Mouse (Mus musculus): ENCODE data around the gene Gm10974. TPM values are rescaled to one million over a fixed set of nuclear protein-coding genes. Genes with fewer than 3 reads are reported as not detected.

Gm10974 gene
- total and polyA plus RNA-seq, 3 experiments, result not detected

DNA sequence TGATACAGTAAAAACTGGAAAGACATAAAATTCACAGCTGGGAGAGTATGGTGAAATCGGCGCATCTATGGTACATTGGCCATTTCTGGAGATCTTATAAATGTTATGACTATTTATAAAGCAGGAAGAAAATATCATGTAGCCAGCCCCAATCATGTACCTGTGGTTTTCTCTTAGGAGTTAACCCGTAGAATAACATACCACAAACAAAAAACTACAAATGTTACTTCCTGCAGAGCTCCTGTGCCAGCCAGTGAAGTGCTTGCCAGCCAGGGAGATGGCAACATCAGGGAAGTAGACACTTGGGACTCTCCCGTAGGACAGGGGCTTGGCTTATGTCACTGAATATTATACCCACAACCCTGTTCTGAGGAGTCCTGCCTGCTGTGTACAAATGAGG is 14.6 kb upstream of the Gm10974 start:
- Histone ChIP-seq H3K4me1 (ENCODE audit: control insufficient read depth, insufficient read depth, low read length) (no peaks in the 10 kb centered on the region; the same call in none of the 2 replicates), H3K4me3 (no peak overlapping the region), H3K9ac (ENCODE audit: low read depth, low read length) (no peak overlapping the region), H3K36me3 (ENCODE audit: control insufficient read depth, insufficient read depth, low read length) (no peaks in the 10 kb centered on the region), H3K79me2 (replicated peaks; ENCODE audit: control insufficient read depth, insufficient read depth, low read length) (0 out of 2 replicates have a peak, but pooled peaks cover 2% of the 10 kb centered on the region), H3K27me3 (ENCODE audit: control insufficient read depth, insufficient read depth, low read length) (no peaks in the 10 kb centered on the region), H3K27ac (no peak overlapping the region)
- TF ChIP-seq POLR2A (IDR thresholded peaks at IDR 0.05; ENCODE audit: insufficient read depth, low read depth, low read length) (no peak), EP300 (IDR thresholded peaks at IDR 0.05; ENCODE audit: insufficient read depth, low read depth, low read length) (no peak), CTCF (IDR thresholded peaks at IDR 0.05) (no peak)
- no peak for DNase-seq
- intact Hi-C loops (cut with DNase I), result no loop called here
- WGBS, result 80% methylated on average over 4 of the region's 4 CpGs

DNA sequence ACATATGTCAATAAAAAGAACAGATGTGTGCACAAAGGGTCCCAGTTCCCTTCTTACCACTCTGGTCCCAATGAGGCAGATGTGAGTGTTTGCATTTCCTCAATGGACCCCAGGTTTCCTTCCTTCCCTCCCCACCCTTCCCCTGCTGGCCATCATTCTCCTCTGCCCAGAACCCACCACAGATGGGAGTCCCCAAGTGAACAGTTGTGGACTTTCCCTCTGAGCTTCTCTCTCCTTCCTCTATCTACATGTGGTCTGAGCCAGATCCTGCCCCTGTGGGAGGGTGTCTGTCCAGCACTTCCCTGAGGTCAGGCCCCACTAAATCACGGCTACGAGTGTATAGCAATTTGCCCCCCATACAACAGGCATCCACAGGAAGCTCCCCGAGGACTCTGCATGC is 10.8 kb upstream of the Gm10974 start:
- intact Hi-C loops (cut with DNase I), result no loop called here
- Histone ChIP-seq H3K36me3 (ENCODE audit: control insufficient read depth, insufficient read depth, low read length) (no peaks in the 10 kb centered on the region), H3K4me1 (ENCODE audit: control insufficient read depth, insufficient read depth, low read length) (no peaks in the 10 kb centered on the region; the same call in none of the 2 replicates), H3K4me3 (no peak overlapping the region), H3K27me3 (ENCODE audit: control insufficient read depth, insufficient read depth, low read length) (no peaks in the 10 kb centered on the region), H3K9ac (ENCODE audit: low read depth, low read length) (no peak overlapping the region), H3K27ac (no peak overlapping the region), H3K79me2 (replicated peaks; ENCODE audit: control insufficient read depth, insufficient read depth, low read length) (0 out of 2 replicates have a peak, but pooled peaks cover 2% of the 10 kb centered on the region)
- 53% methylated on average over 3 of the region's 3 CpGs for whole genome bisulfite sequencing
- no peak for TF ChIP-seq EP300 (IDR thresholded peaks at IDR 0.05; ENCODE audit: insufficient read depth, low read depth, low read length)
- DNase-seq, result no peak

DNA sequence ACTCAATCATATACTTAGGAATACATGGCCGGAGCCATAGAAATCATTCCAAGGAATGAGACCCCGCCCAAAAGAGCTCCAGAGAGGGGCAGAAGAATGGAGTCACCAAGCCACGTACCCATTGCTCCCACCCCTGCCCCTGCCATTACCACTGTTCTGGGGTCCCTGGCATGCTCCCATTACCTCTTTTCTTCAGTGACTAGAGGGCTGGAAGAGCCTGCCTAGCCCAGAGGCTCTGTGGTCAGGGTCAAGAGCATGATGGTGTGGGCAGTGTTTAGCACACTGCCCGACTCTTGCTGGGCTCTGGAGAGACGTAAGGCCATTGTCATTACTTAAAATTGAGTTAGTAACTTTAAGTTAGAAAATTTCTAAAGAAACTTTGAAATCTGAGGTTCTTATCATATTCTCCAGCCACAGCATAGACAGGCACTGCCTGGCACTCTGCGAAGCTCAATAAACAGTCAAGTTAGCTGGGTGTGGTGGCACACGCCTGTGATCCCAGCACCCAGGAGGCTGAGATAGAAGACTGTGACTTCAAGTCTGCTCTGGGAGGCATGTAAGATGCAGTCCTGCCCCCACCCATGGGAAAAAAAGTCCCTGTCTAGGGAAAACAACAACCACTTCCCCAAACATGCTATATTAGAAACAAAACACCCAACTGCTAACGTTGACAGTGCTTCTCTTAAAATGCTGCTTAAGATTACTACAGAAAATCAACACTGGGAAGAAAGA is 9.7 kb upstream of the Gm10974 start:
- intact Hi-C loops (cut with DNase I), result no loop called here
- TF ChIP-seq EP300 (IDR thresholded peaks at IDR 0.05; ENCODE audit: insufficient read depth, low read depth, low read length), result no peak
- Histone ChIP-seq H3K27ac (no peak overlapping the region), H3K4me3 (no peak overlapping the region), H3K9ac (ENCODE audit: low read depth, low read length) (no peak overlapping the region), H3K27me3 (ENCODE audit: control insufficient read depth, insufficient read depth, low read length) (no peaks in the 10 kb centered on the region), H3K4me1 (ENCODE audit: control insufficient read depth, insufficient read depth, low read length) (no peaks in the 10 kb centered on the region; the same call in none of the 2 replicates), H3K36me3 (ENCODE audit: control insufficient read depth, insufficient read depth, low read length) (no peaks in the 10 kb centered on the region), H3K79me2 (replicated peaks; ENCODE audit: control insufficient read depth, insufficient read depth, low read length) (no peaks in the 10 kb centered on the region)
- 79% methylated on average over 8 of the region's 8 CpGs for WGBS
- DNase-seq, result no peak

DNA sequence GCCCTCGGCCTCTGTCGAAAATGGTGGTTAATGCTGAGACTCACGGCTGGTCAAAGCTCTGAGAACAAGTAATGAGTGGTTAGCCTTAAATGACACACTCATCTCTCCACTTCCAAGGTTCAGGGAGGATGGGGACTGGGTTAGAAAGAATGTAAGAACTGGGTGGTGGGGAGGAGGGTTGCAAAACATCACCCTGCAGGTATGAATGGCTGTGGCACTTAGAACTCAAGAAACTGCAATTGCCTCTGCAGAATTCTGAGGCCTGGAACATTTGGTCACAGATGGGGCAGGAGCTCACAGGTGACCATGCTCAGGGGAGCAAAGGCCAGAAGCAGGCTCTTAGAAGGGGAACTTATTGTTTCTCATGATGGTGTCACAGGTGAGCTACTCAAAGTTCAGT is 7.2 kb upstream of the Gm10974 start:
- no peak for TF ChIP-seq CTCF (IDR thresholded peaks at IDR 0.05)
- no peak for TF ChIP-seq POLR2A (IDR thresholded peaks at IDR 0.05; ENCODE audit: insufficient read depth, low read depth, low read length)
- TF ChIP-seq EP300 (IDR thresholded peaks at IDR 0.05; ENCODE audit: insufficient read depth, low read depth, low read length), result no peak
- intact Hi-C loops (cut with DNase I), result no loop called here
- Histone ChIP-seq H3K79me2 (replicated peaks; ENCODE audit: control insufficient read depth, insufficient read depth, low read length) (no peaks in the 10 kb centered on the region), H3K36me3 (ENCODE audit: control insufficient read depth, insufficient read depth, low read length) (no peaks in the 10 kb centered on the region), H3K27ac (no peak overlapping the region), H3K4me1 (ENCODE audit: control insufficient read depth, insufficient read depth, low read length) (no peaks in the 10 kb centered on the region; the same call in none of the 2 replicates), H3K27me3 (ENCODE audit: control insufficient read depth, insufficient read depth, low read length) (no peaks in the 10 kb centered on the region), H3K9ac (ENCODE audit: low read depth, low read length) (no peak overlapping the region), H3K4me3 (no peak overlapping the region)
- DNase-seq, result no peak
- 92% methylated on average over 3 of the region's 3 CpGs for WGBS

DNA sequence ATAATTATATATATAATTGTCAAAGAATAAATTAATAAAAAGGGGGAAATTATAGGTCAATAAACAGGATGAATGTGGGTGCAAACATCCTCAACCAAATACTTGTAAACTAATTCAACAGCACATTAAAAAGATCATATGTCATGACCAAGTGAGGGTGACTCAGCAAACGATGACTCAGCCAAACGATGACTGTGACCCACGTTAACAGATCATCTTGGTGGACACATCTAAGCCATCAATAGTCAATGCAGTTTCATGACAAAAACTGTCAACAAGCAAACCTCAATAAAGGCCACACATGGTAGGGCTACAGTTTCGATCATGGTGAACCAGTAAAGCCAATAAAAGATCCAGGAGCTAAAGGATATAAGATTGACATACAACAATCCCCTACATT is 6.7 kb upstream of the Gm10974 start:
- H3K27ac ChIP-seq, result no peak overlapping the region
- H3K79me2 ChIP-seq (replicated peaks; ENCODE audit: control insufficient read depth, insufficient read depth, low read length), result no peaks in the 10 kb centered on the region
- H3K4me3 ChIP-seq, result no peak overlapping the region
- H3K9ac ChIP-seq (ENCODE audit: low read depth, low read length), result no peak overlapping the region
- H3K4me1 ChIP-seq (ENCODE audit: control insufficient read depth, insufficient read depth, low read length), result no peaks in the 10 kb centered on the region; the same call in none of the 2 replicates
- whole genome bisulfite sequencing, result 83% methylated on average over 4 of the region's 4 CpGs
- no peak for TF ChIP-seq POLR2A (IDR thresholded peaks at IDR 0.05; ENCODE audit: insufficient read depth, low read depth, low read length)
- TF ChIP-seq EP300 (IDR thresholded peaks at IDR 0.05; ENCODE audit: insufficient read depth, low read depth, low read length), result no peak
- no peak for TF ChIP-seq CTCF (IDR thresholded peaks at IDR 0.05)
- no peak for DNase-seq
- H3K36me3 ChIP-seq (ENCODE audit: control insufficient read depth, insufficient read depth, low read length), result no peaks in the 10 kb centered on the region
- H3K27me3 ChIP-seq (ENCODE audit: control insufficient read depth, insufficient read depth, low read length), result no peaks in the 10 kb centered on the region
- intact Hi-C loops (cut with DNase I), result no loop called here

DNA sequence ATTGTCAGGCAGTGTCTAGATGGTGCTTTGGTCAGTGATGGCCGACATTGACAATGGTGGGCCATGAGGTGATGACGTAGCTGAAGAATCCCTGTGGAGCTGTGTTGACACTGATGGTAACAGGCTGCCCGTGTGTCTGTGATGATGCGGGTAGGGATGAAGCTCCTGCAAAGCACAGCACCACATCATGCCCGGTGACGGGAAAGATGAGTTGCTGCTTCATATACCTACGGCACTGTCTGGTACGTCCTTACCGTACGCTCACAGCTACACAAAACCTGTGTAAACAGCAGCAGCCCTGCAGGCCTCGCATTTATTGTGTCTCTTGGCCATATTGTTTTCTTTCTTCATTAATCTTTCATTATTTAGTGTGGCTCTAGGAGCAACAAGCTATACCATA is 1.2 kb upstream of the Gm10974 start:
- H3K27ac ChIP-seq, result no peak overlapping the region
- no peaks in the 10 kb centered on the region for H3K27me3 ChIP-seq (ENCODE audit: control insufficient read depth, insufficient read depth, low read length)
- H3K36me3 ChIP-seq (ENCODE audit: control insufficient read depth, insufficient read depth, low read length), result no peaks in the 10 kb centered on the region
- 96% methylated on average over 11 of the region's 11 CpGs for WGBS
- DNase-seq, result no peak
- H3K9ac ChIP-seq (ENCODE audit: low read depth, low read length), result no peak overlapping the region
- intact Hi-C loops (cut with DNase I), result no loop called here
- H3K4me1 ChIP-seq (ENCODE audit: control insufficient read depth, insufficient read depth, low read length), result peaks cover 6% of the 10 kb centered on the region
- TF ChIP-seq POLR2A (IDR thresholded peaks at IDR 0.05; ENCODE audit: insufficient read depth, low read depth, low read length) (no peak), CTCF (IDR thresholded peaks at IDR 0.05) (no peak), EP300 (IDR thresholded peaks at IDR 0.05; ENCODE audit: insufficient read depth, low read depth, low read length) (no peak)
- no peak overlapping the region for H3K4me3 ChIP-seq
- no peaks in the 10 kb centered on the region for H3K79me2 ChIP-seq (replicated peaks; ENCODE audit: control insufficient read depth, insufficient read depth, low read length)
